Mouse (Mus musculus) liver, postnatal 0 days (tissue): ENCODE measurements around the gene Wdsub1.

ENCODE experiments used
- CTCF ChIP-seq: sonication (generic); IDR thresholded peaks from 2 replicates; pipeline ENCODE4 v1.5.1; 2016; ENCODE audit warnings: antibody characterized with exemption, low read depth
- EP300 ChIP-seq: IDR thresholded peaks from 2 replicates; pipeline ENCODE4 v1.6.1; 2016; ENCODE audit warnings: antibody characterized with exemption, low read depth, mild to moderate bottlenecking

- TF ChIP-seq CTCF (no peak), EP300 (no peak)
These were observed 21.6 kb upstream of the Wdsub1 start for GRCm38 (mm10) chr2:59904007-59904406.
